Mouse (Mus musculus) activated CD4-positive, CD25-positive, alpha-beta regulatory T cell (primary cell): ENCODE data around the gene A230050P20Rik. TPM values are rescaled to one million over a fixed set of nuclear protein-coding genes. Genes with fewer than 3 reads are reported as not detected.

ENCODE experiments used
- polyA plus RNA-seq, 2 experiments: library from polyadenylated mRNA; unstranded; fragments of 100-300 nt; shearing (Covaris generic); gene quantifications; one replicate each; pipeline ENCODE4 v1.2.1; 2017

Gene A230050P20Rik
- polyA plus RNA-seq = 10 to 100 TPM; 41.6 to 48.0 TPM

DNA sequence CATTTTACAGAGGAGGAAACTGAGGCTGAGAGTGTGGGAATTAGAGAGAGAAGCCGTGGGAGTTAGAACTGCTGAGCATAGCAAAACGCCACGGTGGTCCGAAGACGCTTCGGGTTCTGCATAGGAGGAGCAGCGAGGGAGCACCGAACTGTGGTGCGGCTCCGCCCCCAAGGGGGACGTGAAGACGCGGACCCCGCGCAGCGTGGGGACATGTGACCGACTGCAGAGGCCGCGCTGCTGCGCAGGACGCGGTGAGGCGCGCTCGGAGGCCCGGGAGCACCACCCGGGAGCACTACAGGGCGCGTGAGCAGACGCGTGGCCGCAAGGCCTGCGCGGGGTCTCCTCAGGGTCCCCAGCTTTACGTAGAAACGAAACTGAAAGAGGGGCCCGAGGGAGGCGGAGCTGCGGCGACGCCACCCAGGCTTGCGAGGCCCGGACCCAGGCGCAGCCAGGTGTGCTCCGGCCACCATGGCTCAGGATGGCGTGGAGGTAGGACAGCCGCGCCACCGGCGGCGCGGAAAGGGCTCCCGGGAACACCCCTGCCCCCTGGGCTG is at the start of gene A230050P20Rik:
Gene A230050P20Rik, plus strand, starts transcription at position 195 of the 554 bp plus-strand sequence.

DNA sequence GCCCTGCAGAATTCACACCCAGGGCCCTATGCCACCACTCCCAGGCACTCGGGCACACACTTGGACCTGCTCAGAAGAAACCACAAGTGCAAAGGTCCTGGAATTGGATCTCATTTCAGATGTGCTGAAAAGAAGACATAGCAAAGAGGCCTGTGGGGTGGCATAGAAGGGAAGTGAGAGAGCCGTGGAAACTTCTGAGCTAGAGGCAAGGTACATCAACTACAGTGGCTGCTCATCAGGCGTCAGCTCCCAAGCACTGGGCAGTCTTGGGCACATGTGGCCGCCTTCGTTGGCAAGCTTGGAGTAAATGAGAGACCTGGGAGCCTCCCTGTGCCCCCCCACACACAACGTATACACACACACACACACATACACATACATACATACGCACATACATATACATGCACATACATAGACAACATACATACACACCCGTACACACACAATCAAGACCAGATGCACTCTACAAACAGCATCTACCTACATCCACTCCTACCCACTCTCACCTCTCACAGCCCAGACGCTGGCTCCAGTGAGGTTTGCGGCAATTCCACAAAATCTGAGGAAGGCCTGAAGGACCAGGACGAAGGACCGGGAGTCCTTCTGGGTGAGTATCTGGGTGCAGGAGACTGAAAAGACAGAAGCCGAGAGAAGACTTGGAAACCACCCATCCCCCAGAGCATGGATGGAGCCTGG is 10.8 kb downstream of the A230050P20Rik start, which contains the start of gene Angptl6:
Gene Angptl6, minus strand, starts transcription at position 631 of the 696 bp plus-strand sequence.

DNA sequence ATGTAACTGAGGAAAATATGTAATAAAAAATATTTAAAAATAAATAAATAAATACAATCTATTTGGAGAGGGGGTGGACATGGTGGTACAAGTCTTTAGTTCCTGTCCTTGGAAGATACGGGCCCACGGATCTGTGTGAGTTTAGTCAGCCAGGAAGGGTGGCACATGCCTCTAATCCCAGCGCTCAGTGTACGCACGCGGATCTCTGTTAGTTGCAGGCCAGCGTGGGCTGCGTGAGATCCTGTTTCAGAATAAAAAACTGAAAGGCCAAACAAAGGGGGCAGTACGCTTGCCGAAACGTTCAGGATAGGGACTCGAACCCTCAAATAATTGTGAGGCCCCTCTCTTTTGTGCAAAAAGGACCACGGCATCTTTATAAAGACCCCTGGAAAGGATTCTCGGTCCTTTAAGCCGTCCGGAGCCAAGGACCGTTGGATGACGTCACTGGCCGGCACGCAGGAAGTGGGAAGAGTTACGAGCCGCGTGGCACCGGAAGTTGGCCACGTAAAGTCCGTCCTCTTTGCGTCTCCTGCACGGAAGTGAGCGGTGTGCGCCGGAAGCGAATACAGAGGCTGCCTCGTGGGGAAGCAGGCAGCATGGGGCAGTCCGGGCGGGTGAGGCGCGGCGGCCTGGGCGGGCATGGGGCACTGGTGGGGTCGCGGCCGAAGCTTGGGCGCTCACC is 19.4 kb downstream of the A230050P20Rik start, which contains the start of gene Ppan:
Gene Ppan, plus strand, starts transcription at position 472 of the 682 bp plus-strand sequence.

DNA sequence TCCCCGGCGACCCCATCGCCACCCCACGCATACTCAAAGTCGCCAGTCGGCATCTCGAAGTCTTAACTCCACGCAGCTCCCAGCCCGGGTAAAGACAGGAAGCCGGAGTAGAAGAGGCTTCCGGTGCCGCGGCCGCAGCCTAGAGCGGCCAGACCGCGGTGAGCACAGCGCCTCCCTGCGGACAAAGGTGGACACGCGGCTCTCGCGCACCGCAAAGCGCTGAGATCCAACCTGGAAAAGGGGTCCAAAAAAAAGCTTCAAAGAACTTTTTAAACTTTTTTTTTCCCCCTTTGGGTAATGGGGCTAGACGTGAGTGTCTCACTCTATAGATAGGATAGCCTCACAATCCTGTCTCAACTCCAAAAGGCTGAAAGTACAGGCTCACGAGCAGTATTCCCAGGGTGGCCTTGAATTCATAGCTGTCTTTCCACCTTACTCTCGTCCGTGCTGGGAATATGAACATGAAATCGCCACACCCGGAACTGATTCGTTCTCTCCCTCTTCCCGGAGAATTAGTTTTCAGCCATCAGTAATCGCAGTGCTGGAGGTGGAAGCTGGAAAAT is 30.1 kb downstream of the A230050P20Rik start, which contains the start of gene Eif3g:
Gene Eif3g, minus strand, starts transcription at position 113 of the 563 bp plus-strand sequence.

Other genes with a start within 250 kb of the A230050P20Rik start
- gene Ubl5, start 225.8 kb upstream of the A230050P20Rik start, polyA plus RNA-seq = 100 to 1,000 TPM; 410 to 443 TPM
- gene Fbxl12, start 223.9 kb upstream of the A230050P20Rik start, polyA plus RNA-seq = 10 to 100 TPM; 38.6 to 46.9 TPM
- 10 to 100 TPM; 23.0 to 28.2 TPM for gene Pin1, start 216.5 kb upstream of the A230050P20Rik start, polyA plus RNA-seq
- gene Olfm2, start 122.3 kb upstream of the A230050P20Rik start, polyA plus RNA-seq = under 1 TPM; 0.11 to 0.80 TPM
- gene Col5a3, start 53.6 kb upstream of the A230050P20Rik start, polyA plus RNA-seq = under 1 TPM in 1 of 2 experiments, not detected in 1; 0.05 TPM
- not detected for gene Rdh8, start 50.1 kb upstream of the A230050P20Rik start, polyA plus RNA-seq
- gene Angptl6, start 11.1 kb downstream of the A230050P20Rik start, polyA plus RNA-seq = 1 to 10 TPM; 1.7 to 3.3 TPM
- gene Ppan, start 19.5 kb downstream of the A230050P20Rik start, polyA plus RNA-seq = 10 to 100 TPM; 51.5 to 79.7 TPM
- gene Eif3g, start 30.0 kb downstream of the A230050P20Rik start, polyA plus RNA-seq = 100 to 1,000 TPM; 206 to 307 TPM
- gene Dnmt1, start 91.2 kb downstream of the A230050P20Rik start, polyA plus RNA-seq = 10 to 100 TPM; 40.3 to 87.6 TPM
- gene S1pr2, start 108.1 kb downstream of the A230050P20Rik start, polyA plus RNA-seq = 10 to 100 TPM in 1 of 2 experiments, 1 to 10 TPM in 1; 8.7 to 17.8 TPM
- 100 to 1,000 TPM; 128 to 147 TPM for gene Mrpl4, start 134.1 kb downstream of the A230050P20Rik start, polyA plus RNA-seq
- 100 to 1,000 TPM in 1 of 2 experiments, 10 to 100 TPM in 1; 79.0 to 136 TPM for gene Icam1, start 147.3 kb downstream of the A230050P20Rik start, polyA plus RNA-seq
- under 1 TPM; 0.69 to 0.85 TPM for gene Icam4, start 160.7 kb downstream of the A230050P20Rik start, polyA plus RNA-seq
- gene Icam5, start 163.4 kb downstream of the A230050P20Rik start, polyA plus RNA-seq = 1 to 10 TPM; 1.3 to 2.1 TPM
- under 1 TPM in 1 of 2 experiments, not detected in 1; 0.47 TPM for gene Zglp1, start 198.5 kb downstream of the A230050P20Rik start, polyA plus RNA-seq
- under 1 TPM; 0.21 to 0.48 TPM for gene Gm49373, start 204.5 kb downstream of the A230050P20Rik start, polyA plus RNA-seq
- gene Fdx1l, start 205.0 kb downstream of the A230050P20Rik start, polyA plus RNA-seq = 10 to 100 TPM; 22.0 to 35.0 TPM
- 1 to 10 TPM in 1 of 2 experiments, under 1 TPM in 1; 0.77 to 2.0 TPM for gene Gm38431, start 223.4 kb downstream of the A230050P20Rik start, polyA plus RNA-seq
- 10 to 100 TPM; 53.8 to 73.2 TPM for gene Raver1, start 223.4 kb downstream of the A230050P20Rik start, polyA plus RNA-seq